Mouse (Mus musculus): ENCODE measurements around the gene Txlnb. TPM values are rescaled to one million over a fixed set of nuclear protein-coding genes. Genes with fewer than 3 reads are reported as not detected.

Gene Txlnb
- 0.60 TPM for polyA plus RNA-seq (2014; fragmentation: Illumina TruSeq; extraction: RNeasy Lipid Tissue Mini Kit (QIAGEN cat#74804); ENCODE audit: low read depth, low replicate concordance)

DNA sequence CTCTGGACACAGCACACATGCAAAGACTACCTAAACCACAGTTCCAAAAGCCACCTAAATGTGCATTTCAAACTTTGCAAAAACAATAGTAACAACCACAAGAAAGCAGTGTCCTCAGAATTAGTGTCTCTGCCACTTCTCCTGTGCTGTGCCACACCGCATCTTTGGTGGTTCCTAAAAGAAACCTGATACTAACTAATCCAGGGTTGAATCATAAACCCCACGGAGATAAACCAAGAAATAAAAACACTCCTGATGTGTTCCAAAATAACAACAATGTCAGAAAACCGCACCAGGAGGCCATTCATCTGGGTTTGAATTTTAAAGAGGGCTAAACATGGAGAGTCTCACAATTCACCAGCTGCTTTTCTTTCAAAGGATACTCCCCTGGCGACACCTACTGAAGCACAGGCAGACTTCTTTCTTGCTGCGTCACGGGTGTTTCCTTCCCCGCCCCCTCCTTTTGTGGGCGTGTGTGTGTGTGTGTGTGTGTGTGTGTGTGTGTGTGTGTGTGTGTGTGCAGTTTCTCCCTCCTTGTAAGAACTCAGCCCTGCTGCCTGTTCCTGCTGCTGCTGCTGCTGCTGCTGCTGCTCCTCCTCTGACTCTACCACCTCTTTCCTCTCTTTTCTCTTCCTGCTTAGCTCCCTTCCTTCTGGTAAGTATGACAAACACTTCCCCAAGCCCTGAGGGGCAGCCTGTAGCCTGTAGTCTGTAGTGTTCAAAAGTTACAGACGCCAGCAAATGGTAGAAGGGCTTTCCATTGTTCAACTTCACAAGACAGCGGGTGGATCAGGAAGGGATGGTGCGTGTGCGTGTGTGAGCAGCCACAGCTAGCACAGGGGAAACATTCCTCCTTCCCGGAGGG is at the start of gene Txlnb:
Txlnb (plus strand) TSS at position 460 of the 865 bp plus-strand sequence.

Other genes with a start within 250 kb of the Txlnb start
- gene Cited2, start 73.0 kb upstream of the Txlnb start, polyA plus RNA-seq (2014; fragmentation: Illumina TruSeq; extraction: RNeasy Lipid Tissue Mini Kit (QIAGEN cat#74804); ENCODE audit: low read depth, low replicate concordance) = 169 TPM
- gene Heca, start 151.8 kb downstream of the Txlnb start, polyA plus RNA-seq (2014; fragmentation: Illumina TruSeq; extraction: RNeasy Lipid Tissue Mini Kit (QIAGEN cat#74804); ENCODE audit: low read depth, low replicate concordance) = 207 TPM
- gene Abracl, start 227.1 kb downstream of the Txlnb start, polyA plus RNA-seq (2014; fragmentation: Illumina TruSeq; extraction: RNeasy Lipid Tissue Mini Kit (QIAGEN cat#74804); ENCODE audit: low read depth, low replicate concordance) = 387 TPM